Mouse (Mus musculus) ES-E14 (cell line): ENCODE measurements around the gene Lbhd1. TPM values are rescaled to one million over a fixed set of nuclear protein-coding genes. Genes with fewer than 3 reads are reported as not detected.

Source experiments
- DNase-seq: peaks from one replicate; pipeline ENCODE4 v3.0.0-alpha.2; 2013; ENCODE audit warnings: low read depth, low spot score
- H3K27ac ChIP-seq: 2 replicates; pipeline ENCODE4 v1.5.1; 2012; ENCODE audit warnings: low read depth, mild to moderate bottlenecking, low read length, moderate library complexity, mixed read lengths; ENCODE audit not compliant: poor library complexity, insufficient read depth, severe bottlenecking
- H3K36me3 ChIP-seq: 2 replicates; pipeline ENCODE4 v1.6.1; 2012; ENCODE audit warnings: mild to moderate bottlenecking, low read length, moderate library complexity, mixed read lengths; ENCODE audit not compliant: control insufficient read depth, poor library complexity, insufficient read depth, severe bottlenecking
- H3K4me1 ChIP-seq, 2 experiments: fragments of 150-350 bp in 1 of 2; sonication (generic) in 1 of 2; 2 replicates each; pipeline ENCODE4 v1.6.1; 2012; ENCODE audit warnings: low read length in 2 of 2, mild to moderate bottlenecking in 1 of 2, mixed read lengths in 1 of 2; ENCODE audit not compliant: control insufficient read depth in 2 of 2, insufficient read depth in 2 of 2, poor library complexity in 1 of 2
- H3K4me3 ChIP-seq, 2 experiments: fragments of 150-350 bp in 1 of 2; sonication (generic) in 1 of 2; 2 replicates each; pipeline ENCODE4 v1.5.1; 2012; ENCODE audit warnings: low read length in 2 of 2, low read depth in 1 of 2, mild to moderate bottlenecking in 1 of 2, mixed read lengths in 1 of 2; ENCODE audit not compliant: insufficient read depth in 1 of 2, poor library complexity in 1 of 2, severe bottlenecking in 1 of 2
- H3K9ac ChIP-seq: 2 replicates; pipeline ENCODE4 v1.6.1; 2012; ENCODE audit warnings: low read depth, mild to moderate bottlenecking, low read length, mixed read lengths; ENCODE audit not compliant: poor library complexity, insufficient read depth, severe bottlenecking
- H3K9me3 ChIP-seq: fragments of 150-350 bp; sonication (generic); 2 replicates; pipeline ENCODE4 v1.6.1; 2012; ENCODE audit warnings: low read depth, mild to moderate bottlenecking, low read length; ENCODE audit not compliant: control insufficient read depth, insufficient read depth
- CHD2 ChIP-seq: IDR thresholded peaks from 2 replicates; pipeline ENCODE4 v1.6.1; 2014; ENCODE audit warnings: mild to moderate bottlenecking, low read depth, low read length, inconsistent platforms
- HCFC1 ChIP-seq: IDR thresholded peaks from 2 replicates; pipeline ENCODE4 v1.6.1; 2012; ENCODE audit warnings: low read length, inconsistent platforms, borderline replicate concordance; ENCODE audit not compliant: insufficient read depth
- MAFK ChIP-seq: IDR thresholded peaks from 2 replicates; pipeline ENCODE4 v1.6.1; 2014; ENCODE audit warnings: mild to moderate bottlenecking, low read depth, low read length, inconsistent platforms; ENCODE audit not compliant: insufficient read depth
- ZC3H11A ChIP-seq: IDR thresholded peaks from 2 replicates; pipeline ENCODE4 v1.6.1; 2012; ENCODE audit warnings: low read depth, mild to moderate bottlenecking, inconsistent platforms, low read length, borderline replicate concordance
- ZNF384 ChIP-seq: IDR thresholded peaks from 2 replicates; pipeline ENCODE4 v1.6.1; 2012; ENCODE audit warnings: low read depth, low read length, inconsistent platforms
- in situ Hi-C, 2 experiments: fragments of 600-800 bp; cut with MboI; formaldehyde crosslinking; loops; one replicate each; pipeline ENCODE4 v1.15.1; 2025; ENCODE audit warnings: low sequenced_read_pairs in 2 of 2, inconsistent platforms in 1 of 2; ENCODE audit not compliant: unreplicated experiment in 2 of 2
- total RNA-seq: library from RNA; depleted of rRNA; stranded (reverse); fragments of 300-350 nt; gene quantifications from 2 replicates; pipeline ENCODE4 v1.2.3, GENCODE M21; 2012; rRNA removed

Gene Lbhd1
- total RNA-seq, 1 experiment, result 14.3 TPM

GRCm38 (mm10) chr19:8940526-8941133 lies 57.1 kb downstream of the Lbhd1 start:
- H3K9ac ChIP-seq, result peak overlapping the region; percentile 6; the same call in 1 of the 2 replicates
- peak overlapping the region; percentile 29; the same call in 1 of the 2 replicates for H3K27ac ChIP-seq
- H3K4me3 ChIP-seq, result no peak overlapping the region
- H3K9me3 ChIP-seq, result no peaks in the 10 kb centered on the region
- H3K36me3 ChIP-seq, result peaks cover 18% of the 10 kb centered on the region
- in situ Hi-C loops, result no loop called here
- TF ChIP-seq HCFC1, result no peak
- 0 out of 2 replicates have a peak, but pooled peaks have one; percentile 26 for TF ChIP-seq ZNF384
- no peak for TF ChIP-seq ZC3H11A
- no peak for TF ChIP-seq MAFK
- no peak for TF ChIP-seq CHD2
- no peak for DNase-seq
- peaks cover 9 to 21% of the 10 kb centered on the region in 2 experiments; a peak in 3 of 4 replicates for H3K4me1 ChIP-seq

GRCm38 (mm10) chr19:8941136-8941514 lies 57.6 kb downstream of the Lbhd1 start:
- Histone ChIP-seq H3K9ac (peak overlapping the region; percentile 71), H3K36me3 (peaks cover 22% of the 10 kb centered on the region), H3K4me3 (peak overlapping the region; percentile 88 to 89), H3K27ac (peak overlapping the region; percentile 49; the same call in 1 of the 2 replicates), H3K9me3 (no peaks in the 10 kb centered on the region), H3K4me1 (peaks cover 9 to 21% of the 10 kb centered on the region in 2 experiments; a peak in 3 of 4 replicates)
- TF ChIP-seq ZC3H11A (no peak), MAFK (no peak), ZNF384 (no peak), HCFC1 (no peak), CHD2 (no peak)
- in situ Hi-C loops, result no loop called here
- no peak for DNase-seq

- Histone ChIP-seq H3K4me3 (peak within 1 kb of the TSS; percentile 88 to 89), H3K36me3 (peaks cover 27% of the 10 kb centered on the region), H3K27ac (peak within 1 kb of the TSS; percentile 82)
Measured at GRCm38 (mm10) chr19:8941515-8942217, 58.1 kb downstream of the Lbhd1 start, which contains the start of gene Mta2. Gene Mta2, plus strand, starts transcription at chr19:8941875.

More at GRCm38 (mm10) chr19:8941515-8942217, 58.1 kb downstream of the Lbhd1 start, which contains the start of gene Mta2:
- peak; percentile 92 for DNase-seq
- Histone ChIP-seq H3K4me1 (peaks cover 9 to 21% of the 10 kb centered on the region in 2 experiments; a peak in 3 of 4 replicates), H3K9me3 (no peaks in the 10 kb centered on the region), H3K9ac (peak within 1 kb of the TSS; percentile 92)
- in situ Hi-C loops, result no loop called here
- no peak for TF ChIP-seq ZNF384
- no peak for TF ChIP-seq ZC3H11A
- no peak for TF ChIP-seq MAFK
- peak; percentile 55; the same call in 1 of the 2 replicates for TF ChIP-seq HCFC1
- no peak for TF ChIP-seq CHD2

Other genes with a start within 250 kb of the Lbhd1 start
- gene Chrm1, start 219.9 kb upstream of the Lbhd1 start, total RNA-seq, result 0.04 and 0.11 TPM in 2 replicates
- gene Slc3a2, start 160.4 kb upstream of the Lbhd1 start, total RNA-seq, result 354 and 566 TPM in 2 replicates
- gene Wdr74, start 147.9 kb upstream of the Lbhd1 start, total RNA-seq, result 173 and 180 TPM in 2 replicates
- gene 1700092M07Rik, start 143.0 kb upstream of the Lbhd1 start, total RNA-seq, result 8.5 and 8.9 TPM in 2 replicates
- 66.3 and 73.2 TPM in 2 replicates for gene Stx5a, start 142.3 kb upstream of the Lbhd1 start, total RNA-seq
- gene Nxf1, start 126.7 kb upstream of the Lbhd1 start, total RNA-seq, result 99.5 and 101 TPM in 2 replicates
- 77.3 and 125 TPM in 2 replicates for gene Tmem223, start 112.7 kb upstream of the Lbhd1 start, total RNA-seq
- gene Tmem179b, start 109.3 kb upstream of the Lbhd1 start, total RNA-seq, result 45.9 and 51.2 TPM in 2 replicates
- 28.6 and 29.4 TPM in 2 replicates for gene Taf6l, start 97.3 kb upstream of the Lbhd1 start, total RNA-seq
- 113 and 144 TPM in 2 replicates for gene Polr2g, start 85.2 kb upstream of the Lbhd1 start, total RNA-seq
- gene Zbtb3, start 81.2 kb upstream of the Lbhd1 start, total RNA-seq, result 3.4 TPM in 2 replicates
- 42.6 and 47.5 TPM in 2 replicates for gene Ttc9c, start 64.4 kb upstream of the Lbhd1 start, total RNA-seq
- gene Hnrnpul2, start 63.7 kb upstream of the Lbhd1 start, total RNA-seq, result 37.5 and 48.5 TPM in 2 replicates
- gene AC129217.1, start 54.0 kb upstream of the Lbhd1 start, total RNA-seq, result 1.4 and 2.7 TPM in 2 replicates
- gene Bscl2, start 46.3 kb upstream of the Lbhd1 start, total RNA-seq, result 62.6 and 79.6 TPM in 2 replicates
- 4.5 TPM in 2 replicates for gene Gng3, start 44.5 kb upstream of the Lbhd1 start, total RNA-seq
- gene Lrrn4cl, start 33.0 kb upstream of the Lbhd1 start, total RNA-seq, result 1.3 and 2.4 TPM in 2 replicates
- 207 and 220 TPM in 2 replicates for gene Ubxn1, start 12.2 kb upstream of the Lbhd1 start, total RNA-seq
- gene Uqcc3, start 2.8 kb upstream of the Lbhd1 start, total RNA-seq, result 75.3 and 83.4 TPM in 2 replicates
- not detected in 2 replicates for gene Gm49403, start 198 bp downstream of the Lbhd1 start, total RNA-seq
- gene 1810009A15Rik, start 5.1 kb downstream of the Lbhd1 start, total RNA-seq, result 146 and 214 TPM in 2 replicates
- gene Gm49416, start 5.2 kb downstream of the Lbhd1 start, total RNA-seq, result not detected in 2 replicates
- 54.0 and 59.3 TPM in 2 replicates for gene Ints5, start 9.3 kb downstream of the Lbhd1 start, total RNA-seq
- gene Ganab, start 14.3 kb downstream of the Lbhd1 start, total RNA-seq, result 321 and 436 TPM in 2 replicates
- 30.4 and 36.8 TPM in 2 replicates for gene B3gat3, start 36.6 kb downstream of the Lbhd1 start, total RNA-seq
- gene Rom1, start 45.6 kb downstream of the Lbhd1 start, total RNA-seq, result 3.6 and 4.0 TPM in 2 replicates
- gene Eml3, start 45.8 kb downstream of the Lbhd1 start, total RNA-seq, result 20.6 and 22.2 TPM in 2 replicates
- gene Mta2, start 58.1 kb downstream of the Lbhd1 start, total RNA-seq, result 89.8 and 92.9 TPM in 2 replicates
- 42.6 and 49.6 TPM in 2 replicates for gene Tut1, start 70.1 kb downstream of the Lbhd1 start, total RNA-seq
- 1,417 and 1,811 TPM in 2 replicates for gene Eef1g, start 83.3 kb downstream of the Lbhd1 start, total RNA-seq
- gene Ahnak, start 105.6 kb downstream of the Lbhd1 start, total RNA-seq, result 102 and 155 TPM in 2 replicates
- not detected in 2 replicates for gene Scgb1a1, start 204.2 kb downstream of the Lbhd1 start, total RNA-seq